Mouse (Mus musculus) heart, postnatal 0 days (tissue): ENCODE data around the gene Il15. TPM values are rescaled to one million over a fixed set of nuclear protein-coding genes. Genes with fewer than 3 reads are reported as not detected.

ENCODE experiments used
- ATAC-seq: fragments of 200-750 bp; cut with Nextera tagmentation; 2 replicates; pipeline ENCODE4 v1.8.0; 2017; ENCODE audit warnings: low read depth, moderate number of reproducible peaks, moderate library complexity; ENCODE audit not compliant: insufficient read depth
- DNase-seq: peaks from one replicate; pipeline ENCODE4 v3.0.0-alpha.2; 2016; ENCODE audit warnings: low spot score
- H3K27ac ChIP-seq: fragments of 300-500 bp; sonication (generic); 2 replicates; pipeline ENCODE4 v1.5.1; 2014; ENCODE audit warnings: low read depth, mild to moderate bottlenecking
- H3K27me3 ChIP-seq: fragments of 300-500 bp; sonication (generic); 2 replicates; pipeline ENCODE4 v1.6.1; 2014; ENCODE audit warnings: low read length, mixed read lengths; ENCODE audit not compliant: control insufficient read depth, insufficient read depth
- H3K36me3 ChIP-seq: fragments of 300-500 bp; sonication (generic); replicated peaks from 2 replicates; pipeline ENCODE4 v1.6.1; 2014; ENCODE audit warnings: low read length, mixed read lengths; ENCODE audit not compliant: control insufficient read depth, insufficient read depth
- H3K4me1 ChIP-seq: fragments of 300-500 bp; sonication (generic); 2 replicates; pipeline ENCODE4 v1.6.1; 2014; ENCODE audit warnings: antibody characterized with exemption; ENCODE audit not compliant: control insufficient read depth, insufficient read depth
- H3K4me2 ChIP-seq: fragments of 300-500 bp; sonication (generic); 2 replicates; pipeline ENCODE4 v1.6.1; 2014; ENCODE audit warnings: low read depth, mild to moderate bottlenecking, low read length, moderate library complexity
- H3K4me3 ChIP-seq: fragments of 300-500 bp; sonication (generic); 2 replicates; pipeline ENCODE4 v1.5.1; 2014; ENCODE audit warnings: low read depth, low read length
- H3K9ac ChIP-seq: fragments of 300-500 bp; sonication (generic); replicated peaks from 2 replicates; pipeline ENCODE4 v1.6.1; 2014; ENCODE audit warnings: low read depth, low read length, mixed read lengths
- H3K9me3 ChIP-seq: fragments of 300-500 bp; sonication (generic); replicated peaks from 2 replicates; pipeline ENCODE4 v1.6.1; 2016; ENCODE audit warnings: low read length; ENCODE audit not compliant: control insufficient read depth
- CTCF ChIP-seq: IDR thresholded peaks from 2 replicates; pipeline ENCODE4 v1.5.1; 2016; ENCODE audit warnings: antibody characterized with exemption, control low read depth, low read depth
- EP300 ChIP-seq: IDR thresholded peaks from 2 replicates; pipeline ENCODE4 v1.6.1; 2016; ENCODE audit warnings: antibody characterized with exemption, low read depth
- WGBS: fragments of 180-500 bp; shearing (Covaris S2); extraction: QIAGEN DNeasy Blood & Tissue Kit; methylation state at CpG from one replicate; pipeline ENCODE4 v1.1.7; 2014; 5-methylcytosine and 5-hydroxymethylcytosine counted together
- polyA plus RNA-seq: library from polyadenylated mRNA; unstranded; fragments of >200 nt; fragmentation: Nextera tagmentation; extraction: Ambion mirVana; gene quantifications from 2 replicates; pipeline ENCODE4 v1.2.1, GENCODE M21; 2015
- total RNA-seq: library from RNA; depleted of rRNA; stranded (reverse); fragments of >200 nt; gene quantifications from 2 replicates; pipeline ENCODE4 v1.2.3, GENCODE M21; 2014; ENCODE audit warnings: low replicate concordance

Il15 gene
- total and polyA plus RNA-seq, 2 experiments from 2014 or later, result 17.7 to 26.4 TPM

DNA sequence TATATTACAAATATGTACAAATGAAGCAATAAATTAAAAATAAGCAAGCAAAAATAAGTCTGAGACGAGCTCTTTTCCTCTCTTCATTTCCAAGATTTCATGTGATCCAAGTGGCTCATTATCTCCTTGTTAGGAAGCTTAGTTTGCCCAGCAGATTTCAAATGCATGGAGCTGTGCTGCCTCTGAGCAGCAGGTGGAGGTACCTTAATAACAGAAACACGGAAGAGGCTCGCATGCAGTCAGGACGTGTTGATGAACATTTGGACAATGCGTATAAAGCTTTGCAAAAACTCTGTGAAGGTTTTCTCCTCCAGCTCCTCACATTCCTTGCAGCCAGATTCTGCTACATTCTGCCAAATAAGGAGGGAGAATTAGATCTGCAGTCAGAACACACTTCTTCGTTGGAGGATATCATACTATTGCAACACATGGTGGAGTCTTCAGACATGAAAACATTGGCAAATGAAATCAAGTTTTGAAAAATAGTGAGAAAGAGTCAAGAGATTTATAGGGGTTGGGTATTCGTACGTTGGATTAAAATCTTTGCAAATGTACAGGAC, 71.3 kb downstream of the Il15 start:
- WGBS, result 88% methylated on average over 8 of the region's 8 CpGs
- Histone ChIP-seq H3K9ac (no peak overlapping the region), H3K9me3 (no peaks in the 10 kb centered on the region), H3K36me3 (0 out of 2 replicates have a peak, but pooled peaks cover 3% of the 10 kb centered on the region), H3K4me3 (no peak overlapping the region), H3K4me1 (no peaks in the 10 kb centered on the region), H3K27ac (no peak overlapping the region), H3K27me3 (no peaks in the 10 kb centered on the region), H3K4me2 (no peak overlapping the region)
- ATAC-seq, result no peak
- DNase-seq, result no peak
- TF ChIP-seq CTCF (no peak), EP300 (no peak)

DNA sequence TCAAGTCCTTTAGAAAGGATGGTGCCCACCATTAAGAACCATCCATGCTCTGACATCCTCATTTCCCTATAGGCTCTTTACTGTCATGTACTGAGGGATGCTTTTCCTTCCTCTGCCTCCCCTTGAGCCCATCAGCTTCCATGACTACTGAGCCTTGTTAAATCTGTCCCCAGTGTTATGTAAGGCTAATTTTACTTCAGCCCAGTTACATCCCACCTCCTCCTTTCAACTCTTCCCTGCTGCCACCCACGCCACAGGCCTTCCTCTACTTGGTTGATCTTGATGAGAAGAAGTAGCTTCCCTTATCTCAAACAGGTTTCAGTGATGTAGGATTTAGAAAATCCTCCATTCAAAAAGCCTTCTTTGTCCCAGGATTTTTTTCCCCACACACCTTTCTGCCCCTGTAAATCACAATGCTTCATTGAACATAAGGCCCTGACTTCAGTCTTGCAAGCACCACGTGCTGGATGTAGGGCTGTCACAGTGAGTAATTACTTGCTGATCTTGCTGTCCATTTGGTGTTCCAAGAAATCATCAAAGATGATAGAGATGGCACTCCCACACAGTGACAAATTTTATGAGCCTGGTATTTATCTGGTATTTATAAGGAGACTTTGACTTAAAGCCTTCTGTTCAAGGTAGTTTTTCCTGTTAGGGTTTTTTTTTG, 74.9 kb downstream of the Il15 start:
- 0 out of 2 replicates have a peak, but pooled peaks cover 3% of the 10 kb centered on the region for H3K36me3 ChIP-seq
- WGBS, result 67% methylated on average over 2 of the region's 2 CpGs
- no peak overlapping the region for H3K27ac ChIP-seq
- H3K9me3 ChIP-seq, result no peaks in the 10 kb centered on the region
- H3K4me1 ChIP-seq, result no peaks in the 10 kb centered on the region
- ATAC-seq, result no peak
- no peak overlapping the region for H3K4me2 ChIP-seq
- H3K27me3 ChIP-seq, result no peaks in the 10 kb centered on the region
- no peak overlapping the region for H3K4me3 ChIP-seq
- no peak for TF ChIP-seq CTCF
- TF ChIP-seq EP300, result no peak
- DNase-seq, result no peak
- H3K9ac ChIP-seq, result no peak overlapping the region

DNA sequence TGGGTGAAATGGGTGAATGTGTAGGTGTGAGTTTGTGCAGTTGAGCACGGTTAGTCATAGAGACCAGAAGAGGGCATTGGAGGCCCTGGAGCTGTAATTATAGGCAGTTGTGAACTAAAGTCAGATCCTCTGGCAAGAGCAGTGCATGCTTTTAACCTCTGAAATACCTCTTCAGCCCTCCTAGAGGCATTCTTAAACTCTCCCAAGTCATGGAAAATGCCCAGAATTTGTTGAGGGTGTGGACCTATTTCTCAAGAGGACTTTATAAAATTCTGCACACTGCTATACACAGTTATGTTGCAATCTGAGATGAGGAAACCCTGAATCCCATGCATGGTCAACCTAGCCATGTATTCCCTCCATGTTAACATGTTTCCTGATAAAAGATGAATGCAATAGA, 77.0 kb downstream of the Il15 start:
- 69% methylated on average over 1 of the region's 1 CpGs for WGBS
- TF ChIP-seq EP300, result no peak
- TF ChIP-seq CTCF, result no peak
- H3K9me3 ChIP-seq, result no peaks in the 10 kb centered on the region
- H3K27me3 ChIP-seq, result no peaks in the 10 kb centered on the region
- DNase-seq (no peak), ATAC-seq (no peak)
- no peak overlapping the region for H3K27ac ChIP-seq
- H3K9ac ChIP-seq, result no peak overlapping the region
- no peaks in the 10 kb centered on the region for H3K4me1 ChIP-seq
- no peak overlapping the region for H3K4me3 ChIP-seq
- H3K36me3 ChIP-seq, result no peaks in the 10 kb centered on the region
- H3K4me2 ChIP-seq, result no peak overlapping the region

DNA sequence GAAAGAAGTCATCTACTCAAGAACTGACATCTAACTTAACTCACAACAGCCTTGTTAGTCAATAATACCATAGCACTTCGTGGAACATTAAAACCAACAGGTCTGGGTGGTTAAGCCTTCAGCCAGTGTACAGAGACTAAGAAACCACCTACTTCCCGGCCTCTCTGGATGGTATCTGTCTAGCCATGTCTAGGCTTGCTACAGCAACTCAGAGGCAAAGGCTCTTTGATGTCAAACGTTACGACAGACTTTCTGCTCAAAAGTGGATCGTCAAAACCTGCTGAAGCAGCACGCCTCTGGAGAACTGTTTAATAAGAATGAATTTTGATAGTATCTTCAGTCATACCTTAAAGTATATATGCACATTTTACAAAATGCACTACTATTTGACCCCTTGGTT, 77.4 kb downstream of the Il15 start:
- H3K27ac ChIP-seq, result no peak overlapping the region
- 77% methylated on average over 6 of the region's 6 CpGs for WGBS
- DNase-seq, result no peak
- H3K4me1 ChIP-seq, result no peaks in the 10 kb centered on the region
- TF ChIP-seq EP300 (no peak), CTCF (no peak)
- no peaks in the 10 kb centered on the region for H3K9me3 ChIP-seq
- ATAC-seq, result no peak
- H3K27me3 ChIP-seq, result no peaks in the 10 kb centered on the region
- H3K9ac ChIP-seq, result no peak overlapping the region
- H3K36me3 ChIP-seq, result no peaks in the 10 kb centered on the region
- no peak overlapping the region for H3K4me2 ChIP-seq
- no peak overlapping the region for H3K4me3 ChIP-seq

DNA sequence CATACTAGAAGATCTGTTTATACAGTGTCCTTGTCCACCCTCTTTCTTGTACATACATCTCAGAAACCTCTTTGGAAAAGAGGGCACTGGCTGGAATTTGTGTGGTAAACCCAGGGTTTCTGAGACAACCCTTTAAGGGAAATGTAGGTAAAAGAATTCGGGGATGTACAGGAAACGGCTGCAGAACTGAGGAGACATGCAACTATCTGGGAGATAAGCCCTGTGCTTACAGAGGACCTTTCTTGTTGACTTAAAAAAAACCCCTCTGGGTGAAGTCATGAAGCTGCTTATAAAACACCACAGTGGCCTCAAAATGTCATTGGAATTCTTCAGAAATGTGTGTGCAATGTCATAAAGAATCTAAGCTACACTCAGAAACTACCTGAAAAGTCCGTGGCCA, 85.6 kb downstream of the Il15 start:
- TF ChIP-seq CTCF, result no peak
- TF ChIP-seq EP300, result no peak
- H3K4me1 ChIP-seq, result no peaks in the 10 kb centered on the region
- no peak for DNase-seq
- no peaks in the 10 kb centered on the region for H3K27me3 ChIP-seq
- no peak for ATAC-seq
- H3K4me3 ChIP-seq, result no peak overlapping the region
- no peak overlapping the region for H3K4me2 ChIP-seq
- no peak overlapping the region for H3K9ac ChIP-seq
- H3K27ac ChIP-seq, result no peak overlapping the region
- no peaks in the 10 kb centered on the region for H3K9me3 ChIP-seq
- WGBS, result 31% methylated on average over 3 of the region's 3 CpGs
- H3K36me3 ChIP-seq, result no peaks in the 10 kb centered on the region

DNA sequence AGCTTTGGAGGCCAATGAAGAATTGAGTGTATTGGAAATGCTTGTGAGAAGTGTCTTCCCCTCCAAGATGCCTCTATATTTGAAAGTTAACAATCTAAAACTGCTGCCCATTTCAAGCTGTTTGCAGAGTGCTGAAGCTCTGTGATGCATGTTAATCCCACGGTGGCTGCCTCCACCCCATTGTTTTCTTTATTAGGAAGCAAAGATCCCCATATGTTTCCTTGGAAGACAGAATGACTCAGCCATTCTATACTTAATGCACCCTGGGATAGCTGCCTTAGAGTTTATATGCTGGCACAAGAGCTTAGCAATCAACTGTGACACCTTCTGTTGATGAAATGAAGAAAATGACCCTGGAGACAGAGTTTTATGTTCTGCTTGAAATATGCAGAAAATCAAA, 96.6 kb downstream of the Il15 start:
- WGBS, result 23% methylated on average over 1 of the region's 1 CpGs
- H3K9ac ChIP-seq, result no peak overlapping the region
- H3K27ac ChIP-seq, result no peak overlapping the region
- H3K4me1 ChIP-seq, result no peaks in the 10 kb centered on the region
- DNase-seq (no peak), ATAC-seq (no peak)
- no peaks in the 10 kb centered on the region for H3K36me3 ChIP-seq
- no peak for TF ChIP-seq EP300
- no peak for TF ChIP-seq CTCF
- no peaks in the 10 kb centered on the region for H3K27me3 ChIP-seq
- no peak overlapping the region for H3K4me3 ChIP-seq
- no peak overlapping the region for H3K4me2 ChIP-seq
- H3K9me3 ChIP-seq, result no peaks in the 10 kb centered on the region
